Mouse (Mus musculus) olfactory bulb, adult 2 months (tissue): ENCODE results near the gene Mtcp1. TPM values are rescaled to one million over a fixed set of nuclear protein-coding genes. Genes with fewer than 3 reads are reported as not detected.

ENCODE experiments used
- H3K27ac ChIP-seq: fragments of 200-500 bp; 2 replicates; pipeline ENCODE4 v1.5.1; 2012; ENCODE audit warnings: low read depth, low read length; ENCODE audit not compliant: insufficient read depth
- H3K4me1 ChIP-seq: fragments of 200-500 bp; 2 replicates; pipeline ENCODE4 v1.6.1; 2012; ENCODE audit warnings: low read length; ENCODE audit not compliant: control insufficient read depth, insufficient read depth
- H3K4me3 ChIP-seq: fragments of 200-500 bp; 2 replicates; pipeline ENCODE4 v1.5.1; 2012; ENCODE audit warnings: mild to moderate bottlenecking, low read depth, low read length, moderate library complexity; ENCODE audit not compliant: insufficient read depth
- CTCF ChIP-seq: fragments of 200-500 bp; IDR thresholded peaks from 2 replicates; pipeline ENCODE4 v1.5.1; 2012; ENCODE audit warnings: low read depth, mild to moderate bottlenecking, low read length, moderate library complexity; ENCODE audit not compliant: insufficient read depth
- POLR2A ChIP-seq: fragments of 200-500 bp; IDR thresholded peaks from 2 replicates; pipeline ENCODE4 v1.6.1; 2012; ENCODE audit warnings: mild to moderate bottlenecking, low read depth, low read length, moderate library complexity; ENCODE audit not compliant: insufficient read depth
- WGBS: fragments of 180-500 bp; shearing (Covaris S2); methylation state at CpG from one replicate; pipeline ENCODE4 v1.1.7; 2018; 5-methylcytosine and 5-hydroxymethylcytosine counted together
- polyA plus RNA-seq: library from polyadenylated mRNA; stranded (reverse); fragments of >200 nt; gene quantifications from 2 replicates; pipeline ENCODE4 v1.2.4, GENCODE M21; 2012; ENCODE audit warnings: low replicate concordance; ENCODE audit not compliant: missing spikeins, insufficient read depth, insufficient read length

Mtcp1 gene
- polyA plus RNA-seq, 1 experiment: not detected

DNA sequence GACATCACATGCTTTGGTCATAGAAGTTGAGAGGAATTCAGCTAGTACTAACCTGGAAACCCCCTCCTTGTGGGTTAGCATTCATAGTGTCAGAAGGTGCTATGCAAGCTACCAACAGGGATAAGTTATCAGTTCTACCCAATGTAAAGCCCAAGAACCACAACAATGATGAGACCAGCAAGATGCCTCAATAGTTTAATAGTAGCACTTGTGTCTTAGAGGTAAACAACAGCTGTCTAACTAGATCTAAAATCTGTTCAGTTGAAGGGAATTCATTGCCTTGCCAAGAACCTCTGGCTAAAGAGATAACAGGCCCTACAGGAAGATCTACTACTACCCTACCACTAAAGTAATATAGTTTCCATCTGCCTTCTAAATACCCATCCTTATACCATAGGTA lies 39.6 kb downstream of the Mtcp1 start:
- TF ChIP-seq CTCF (no peak), POLR2A (no peak)
- H3K4me3 ChIP-seq: no peak overlapping the region
- H3K4me1 ChIP-seq: no peaks in the 10 kb centered on the region
- H3K27ac ChIP-seq: no peak overlapping the region

DNA sequence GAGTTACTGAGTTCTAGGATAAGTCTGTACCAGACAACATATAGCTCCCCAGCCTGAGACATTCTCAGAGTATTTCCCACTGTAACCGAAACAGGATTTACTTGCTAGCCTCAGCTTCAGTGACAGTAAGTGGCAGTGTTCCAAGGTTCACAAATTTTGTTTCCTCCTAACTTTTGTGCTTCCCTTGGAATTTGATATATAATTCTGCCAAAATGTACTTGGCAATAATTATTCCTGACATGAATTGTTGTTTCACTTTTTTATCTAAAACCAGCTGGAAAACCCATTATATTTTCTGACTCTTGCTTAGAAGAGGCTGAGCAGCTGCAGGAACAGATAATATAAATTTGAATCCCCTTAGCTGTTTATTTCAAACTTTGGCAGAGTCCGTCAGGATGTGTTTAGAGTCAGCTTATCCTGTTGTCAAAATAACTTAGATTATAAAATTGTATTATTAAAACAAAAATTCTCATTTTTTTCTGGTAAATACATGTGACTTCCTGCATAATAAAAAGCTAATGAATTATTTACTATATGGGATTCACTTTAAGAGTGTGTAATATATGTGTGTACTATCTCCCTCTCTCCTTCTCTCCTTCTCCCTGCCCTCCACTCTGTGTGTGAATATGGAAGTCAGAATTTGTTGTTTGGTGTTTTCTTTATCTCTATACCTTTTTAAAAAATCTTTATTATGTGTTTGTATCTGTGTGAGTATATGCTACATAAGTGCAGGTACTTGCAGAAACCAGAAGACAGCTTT lies 43.5 kb downstream of the Mtcp1 start:
- Histone ChIP-seq H3K4me1 (no peaks in the 10 kb centered on the region), H3K4me3 (no peak overlapping the region), H3K27ac (no peak overlapping the region)
- WGBS: 58% methylated on average over 2 of the region's 2 CpGs
- no peak for TF ChIP-seq CTCF
- no peak for TF ChIP-seq POLR2A

- no peak for TF ChIP-seq CTCF
- TF ChIP-seq POLR2A: no peak
- Histone ChIP-seq H3K27ac (no peak overlapping the region), H3K4me1 (no peaks in the 10 kb centered on the region), H3K4me3 (no peak overlapping the region)
Observed at GRCm38 (mm10) chrX:75370197-75370596, 46.2 kb downstream of the Mtcp1 start.

Other genes with a start within 250 kb of the Mtcp1 start
- not detected in 2 replicates for gene Fundc2, start 34.2 kb downstream of the Mtcp1 start, polyA plus RNA-seq
- not detected in 2 replicates for gene F8, start 34.0 kb downstream of the Mtcp1 start, polyA plus RNA-seq
- gene Cmc4, start within 50 bp of the Mtcp1 start, polyA plus RNA-seq: not detected in 2 replicates
- gene Brcc3, start within 50 bp of the Mtcp1 start, polyA plus RNA-seq: not detected in 2 replicates
- not detected in 2 replicates for gene Vbp1, start 97.7 kb upstream of the Mtcp1 start, polyA plus RNA-seq
- not detected in 2 replicates for gene Rab39b, start 161.6 kb upstream of the Mtcp1 start, polyA plus RNA-seq